Mouse (Mus musculus): ENCODE measurements around the gene Phf13. TPM values are rescaled to one million over a fixed set of nuclear protein-coding genes. Genes with fewer than 3 reads are reported as not detected.

The Phf13 gene
- total RNA-seq, 1 experiment from 2014 or later = 16.0 TPM

- no peak for DNase-seq
Measured at GRCm38 (mm10) chr4:152013036-152013813, 17.2 kb upstream of the Phf13 start.

GRCm38 (mm10) chr4:152012109-152012508 lies 16.1 kb upstream of the Phf13 start:
- DNase-seq = no peak

- DNase-seq = peak; percentile 3
Measured at GRCm38 (mm10) chr4:152011171-152011760, 15.2 kb upstream of the Phf13 start.

- DNase-seq = peak; percentile 33
Measured at GRCm38 (mm10) chr4:152010707-152011134, 14.7 kb upstream of the Phf13 start.

GRCm38 (mm10) chr4:152010091-152010706 lies 14.1 kb upstream of the Phf13 start:
- peak; percentile 71 for DNase-seq

- peak; percentile 83 for DNase-seq
Measured at GRCm38 (mm10) chr4:152009076-152010051, 13.3 kb upstream of the Phf13 start.

- peak; percentile 98 for DNase-seq
Measured at GRCm38 (mm10) chr4:152008622-152009075, 12.6 kb upstream of the Phf13 start, which contains the start of gene Klhl21. Klhl21 (plus strand) TSS chr4:152008803.

GRCm38 (mm10) chr4:152008148-152008500 lies 12.1 kb upstream of the Phf13 start:
- DNase-seq = peak; percentile 44

- DNase-seq = no peak
Measured at GRCm38 (mm10) chr4:152007481-152008147, 11.6 kb upstream of the Phf13 start.

- DNase-seq = no peak
Measured at GRCm38 (mm10) chr4:152006812-152007211, 10.8 kb upstream of the Phf13 start.

GRCm38 (mm10) chr4:152006137-152006536 lies 10.1 kb upstream of the Phf13 start:
- DNase-seq = no peak

- DNase-seq = no peak
Measured at GRCm38 (mm10) chr4:152002063-152002462, 6.0 kb upstream of the Phf13 start.

- no peak for DNase-seq
Measured at GRCm38 (mm10) chr4:152001335-152001734, 5.3 kb upstream of the Phf13 start.

- peak; percentile 32 for DNase-seq
Measured at GRCm38 (mm10) chr4:152000906-152001305, 4.8 kb upstream of the Phf13 start.

GRCm38 (mm10) chr4:151999481-151999880 lies 3.4 kb upstream of the Phf13 start:
- peak; percentile 6 for DNase-seq

- DNase-seq = no peak
Measured at GRCm38 (mm10) chr4:151997701-151998100, 1.6 kb upstream of the Phf13 start.

- DNase-seq = no peak
Measured at GRCm38 (mm10) chr4:151996951-151997222, 829 bp upstream of the Phf13 start.

- DNase-seq = peak; percentile 61
Measured at GRCm38 (mm10) chr4:151995371-151996172, 486 bp downstream of the Phf13 start.

- DNase-seq = peak; percentile 72
Measured at GRCm38 (mm10) chr4:151994228-151995171, 1.6 kb downstream of the Phf13 start.

- no peak for DNase-seq
Measured at GRCm38 (mm10) chr4:151993035-151993434, 3.0 kb downstream of the Phf13 start.
